Mouse (Mus musculus) limb, embryonic 12.5 days (tissue): ENCODE data around the gene Sbpl. TPM values are rescaled to one million over a fixed set of nuclear protein-coding genes. Genes with fewer than 3 reads are reported as not detected.
"Not testable (repeated sequence)": the region's sequence is repeated elsewhere in the genome, so short reads cannot be mapped to it uniquely, and the experiment has no call there.

Experiments
- ATAC-seq: fragments of 200-750 bp; cut with Nextera tagmentation; 2 replicates; pipeline ENCODE4 v1.8.0; 2017; ENCODE audit warnings: low read depth, moderate TSS enrichment; ENCODE audit not compliant: insufficient number of reproducible peaks, insufficient read depth, low FRiP score, low TSS enrichment
- H3K27ac ChIP-seq: fragments of 300-500 bp; sonication (generic); 2 replicates; pipeline ENCODE4 v1.5.1; 2016; ENCODE audit warnings: mild to moderate bottlenecking, moderate library complexity
- H3K27me3 ChIP-seq: fragments of 300-500 bp; sonication (generic); 2 replicates; pipeline ENCODE4 v1.6.1; 2016; ENCODE audit warnings: mild to moderate bottlenecking, moderate library complexity
- H3K36me3 ChIP-seq: fragments of 300-500 bp; sonication (generic); 2 replicates; pipeline ENCODE4 v1.6.1; 2016; ENCODE audit warnings: mild to moderate bottlenecking, moderate library complexity
- H3K4me1 ChIP-seq: fragments of 300-500 bp; sonication (generic); replicated peaks from 2 replicates; pipeline ENCODE4 v1.6.1; 2016
- H3K4me2 ChIP-seq: fragments of 300-500 bp; sonication (generic); 2 replicates; pipeline ENCODE4 v1.6.1; 2016; ENCODE audit warnings: mild to moderate bottlenecking, moderate library complexity
- H3K4me3 ChIP-seq: fragments of 300-500 bp; sonication (generic); replicated peaks from 2 replicates; pipeline ENCODE4 v1.5.1; 2016; ENCODE audit warnings: mild to moderate bottlenecking
- H3K9ac ChIP-seq: fragments of 300-500 bp; sonication (generic); replicated peaks from 2 replicates; pipeline ENCODE4 v1.6.1; 2016; ENCODE audit warnings: mild to moderate bottlenecking, moderate library complexity
- H3K9me3 ChIP-seq: fragments of 300-500 bp; sonication (generic); 2 replicates; pipeline ENCODE4 v1.6.1; 2016; ENCODE audit warnings: mild to moderate bottlenecking, moderate library complexity
- WGBS: fragments of 180-500 bp; shearing (Covaris S2); methylation state at CpG from one replicate; pipeline ENCODE4 v1.1.7; 2016; 5-methylcytosine and 5-hydroxymethylcytosine counted together
- polyA plus RNA-seq: library from polyadenylated mRNA; unstranded; fragments of >200 nt; fragmentation: Nextera tagmentation; extraction: Ambion mirVana; gene quantifications from 2 replicates; pipeline ENCODE4 v1.2.1, GENCODE M21; 2016

Gene Sbpl
- polyA plus RNA-seq, 1 experiment from 2014 or later = not detected

- not testable (repeated sequence) for H3K4me2 ChIP-seq, H3K4me3 ChIP-seq, H3K27me3 ChIP-seq, ATAC-seq, H3K9me3 ChIP-seq, H3K27ac ChIP-seq, H3K36me3 ChIP-seq, H3K4me1 ChIP-seq, H3K9ac ChIP-seq
- 63% methylated on average over 4 of the region's 4 CpGs for WGBS
These were observed 4.2 kb downstream of the Sbpl start for GRCm38 (mm10) chr17:23950828-23951227.

- Histone ChIP-seq H3K4me3 (no peak overlapping the region), H3K4me2 (no peak overlapping the region), H3K4me1 (no peaks in the 10 kb centered on the region), H3K9me3 (no peaks in the 10 kb centered on the region), H3K27me3 (no peaks in the 10 kb centered on the region), H3K27ac (no peak overlapping the region), H3K36me3 (no peaks in the 10 kb centered on the region), H3K9ac (no peak overlapping the region)
- 88% methylated on average over 2 of the region's 2 CpGs for WGBS
- no peak for ATAC-seq
These were observed 6.0 kb downstream of the Sbpl start for GRCm38 (mm10) chr17:23949068-23949467.

GRCm38 (mm10) chr17:23947486-23947885 lies 7.6 kb downstream of the Sbpl start:
- not testable (repeated sequence) for H3K4me2 ChIP-seq, H3K27me3 ChIP-seq, H3K36me3 ChIP-seq, ATAC-seq, H3K9ac ChIP-seq, H3K27ac ChIP-seq, H3K4me1 ChIP-seq, H3K9me3 ChIP-seq, H3K4me3 ChIP-seq
- WGBS = 85% methylated on average over 4 of the region's 4 CpGs

GRCm38 (mm10) chr17:23941372-23941771 lies 13.7 kb downstream of the Sbpl start, which contains the start of gene Sbp:
Sbp (plus strand) TSS chr17:23941672.
- Histone ChIP-seq H3K4me1 (no peaks in the 10 kb centered on the region), H3K27ac (no peak within 1 kb of the TSS), H3K27me3 (no peaks in the 10 kb centered on the region), H3K9me3 (no peaks in the 10 kb centered on the region), H3K9ac (no peak within 1 kb of the TSS), H3K4me2 (no peak within 1 kb of the TSS), H3K36me3 (no peaks in the 10 kb centered on the region), H3K4me3 (no peak within 1 kb of the TSS)
- no peak for ATAC-seq

- H3K4me3 ChIP-seq = no peak overlapping the region
- H3K4me1 ChIP-seq = no peaks in the 10 kb centered on the region; the same call in 1 of the 2 replicates
- no peaks in the 10 kb centered on the region for H3K27me3 ChIP-seq
- no peaks in the 10 kb centered on the region for H3K9me3 ChIP-seq
- H3K36me3 ChIP-seq = no peaks in the 10 kb centered on the region
- no peak overlapping the region for H3K9ac ChIP-seq
- H3K27ac ChIP-seq = no peak overlapping the region
- 79% methylated on average over 5 of the region's 5 CpGs for WGBS
- H3K4me2 ChIP-seq = no peak overlapping the region
- ATAC-seq = no peak
These were observed 23.9 kb downstream of the Sbpl start for GRCm38 (mm10) chr17:23931157-23931556.

GRCm38 (mm10) chr17:23925090-23925493 lies 30.0 kb downstream of the Sbpl start:
- Histone ChIP-seq H3K9ac (peak overlapping the region; percentile 60), H3K36me3 (no peaks in the 10 kb centered on the region), H3K27ac (peak overlapping the region; percentile 92), H3K4me3 (peak overlapping the region; percentile 53), H3K27me3 (no peaks in the 10 kb centered on the region), H3K9me3 (no peaks in the 10 kb centered on the region), H3K4me2 (peak overlapping the region; percentile 61), H3K4me1 (peaks cover 8% of the 10 kb centered on the region)
- ATAC-seq = peak; percentile 54
- WGBS = under 1% methylated on average over 14 of the region's 14 CpGs

- ATAC-seq = peak; percentile 98
- peak overlapping the region; percentile 92 for H3K27ac ChIP-seq
- H3K27me3 ChIP-seq = no peaks in the 10 kb centered on the region
- H3K9ac ChIP-seq = peak overlapping the region; percentile 60
- H3K36me3 ChIP-seq = no peaks in the 10 kb centered on the region
- H3K4me1 ChIP-seq = peaks cover 8% of the 10 kb centered on the region
- H3K4me3 ChIP-seq = peak overlapping the region; percentile 53
- no peaks in the 10 kb centered on the region for H3K9me3 ChIP-seq
- H3K4me2 ChIP-seq = peak overlapping the region; percentile 61
- WGBS = under 1% methylated on average over 29 of the region's 29 CpGs
These were observed 30.5 kb downstream of the Sbpl start for GRCm38 (mm10) chr17:23924531-23925007.

- not testable (repeated sequence) for H3K4me2 ChIP-seq, H3K9ac ChIP-seq, H3K27me3 ChIP-seq, H3K9me3 ChIP-seq, H3K36me3 ChIP-seq, H3K4me1 ChIP-seq, ATAC-seq, H3K27ac ChIP-seq, H3K4me3 ChIP-seq
- 83% methylated on average over 4 of the region's 4 CpGs for WGBS
These were observed 37.9 kb downstream of the Sbpl start, which contains the start of gene Dcpp3 for GRCm38 (mm10) chr17:23917158-23917557. Dcpp3 (plus strand) TSS chr17:23917458.

Other genes with a start within 250 kb of the Sbpl start
- gene 1520401A03Rik, start 232.5 kb downstream of the Sbpl start, polyA plus RNA-seq = 1.8 and 2.5 TPM in 2 replicates
- 49.1 and 53.1 TPM in 2 replicates for gene Pkmyt1, start 228.9 kb downstream of the Sbpl start, polyA plus RNA-seq
- gene Paqr4, start 214.4 kb downstream of the Sbpl start, polyA plus RNA-seq = 11.6 and 13.6 TPM in 2 replicates
- gene Kremen2, start 209.4 kb downstream of the Sbpl start, polyA plus RNA-seq = 30.0 and 34.8 TPM in 2 replicates
- 136 and 140 TPM in 2 replicates for gene Flywch1, start 183.7 kb downstream of the Sbpl start, polyA plus RNA-seq
- gene Flywch2, start 169.2 kb downstream of the Sbpl start, polyA plus RNA-seq = 71.0 and 76.7 TPM in 2 replicates
- 639 and 703 TPM in 2 replicates for gene Srrm2, start 164.7 kb downstream of the Sbpl start, polyA plus RNA-seq
- 1,179 and 1,231 TPM in 2 replicates for gene Elob, start 126.1 kb downstream of the Sbpl start, polyA plus RNA-seq
- not detected in 2 replicates for gene Prss33, start 119.2 kb downstream of the Sbpl start, polyA plus RNA-seq
- not detected in 2 replicates for gene Prss32, start 111.4 kb downstream of the Sbpl start, polyA plus RNA-seq
- 1.7 and 3.1 TPM in 2 replicates for gene Prss41, start 111.1 kb downstream of the Sbpl start, polyA plus RNA-seq
- gene Prss21, start 87.2 kb downstream of the Sbpl start, polyA plus RNA-seq = not detected in 2 replicates
- not detected in 2 replicates for gene Dcpp1, start 74.4 kb downstream of the Sbpl start, polyA plus RNA-seq
- not detected in 2 replicates for gene Dcpp2, start 74.4 kb downstream of the Sbpl start, polyA plus RNA-seq
- gene Dcpp3, start 37.8 kb downstream of the Sbpl start, polyA plus RNA-seq = not detected in 2 replicates
- gene Sbp, start 13.6 kb downstream of the Sbpl start, polyA plus RNA-seq = not detected in 2 replicates
- not detected in 2 replicates for gene Prss30, start 25.3 kb upstream of the Sbpl start, polyA plus RNA-seq
- gene Prss22, start 42.8 kb upstream of the Sbpl start, polyA plus RNA-seq = 0.76 and 0.84 TPM in 2 replicates
- 0.17 TPM in 1 of 2 replicates, not detected in the other for gene Prss27, start 82.9 kb upstream of the Sbpl start, polyA plus RNA-seq
- 91.6 and 94.7 TPM in 2 replicates for gene Kctd5, start 118.2 kb upstream of the Sbpl start, polyA plus RNA-seq
- gene Pdpk1, start 195.7 kb upstream of the Sbpl start, polyA plus RNA-seq = 38.5 and 39.1 TPM in 2 replicates
- gene Amdhd2, start 208.5 kb upstream of the Sbpl start, polyA plus RNA-seq = 38.5 and 40.2 TPM in 2 replicates
- gene Atp6v0c, start 214.4 kb upstream of the Sbpl start, polyA plus RNA-seq = 392 and 404 TPM in 2 replicates